In the genomic region with DNA sequence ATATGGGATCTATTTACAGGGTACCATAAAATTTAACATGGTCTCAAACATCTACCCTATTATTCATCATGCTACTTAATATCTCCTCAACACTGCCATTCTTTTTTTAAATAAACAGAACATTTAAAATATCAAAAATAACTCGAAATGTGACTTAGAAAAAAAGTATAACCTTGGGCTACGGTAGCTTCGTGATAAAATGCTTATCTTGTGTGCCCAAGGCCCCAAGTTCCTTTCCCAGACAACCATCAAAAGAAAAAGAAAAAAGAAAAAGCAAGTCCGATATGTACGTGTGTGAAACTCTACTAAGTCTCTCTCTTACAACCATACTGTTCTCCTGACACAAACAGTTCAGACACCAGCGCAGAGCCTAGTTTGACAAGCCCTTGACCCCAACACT, we compare ENCODE assay signal across 22 mouse cellular contexts.
DNase-seq lines count a peak whose midpoint lies in the region; ATAC-seq and TF ChIP-seq lines count a peak whose summit lies in the region.
"Had no signal": no experiment of that assay in that cellular context is flagged by ENCODE, and none has a peak within 500 bp of the region (broad histone marks: within the 10 kb centered on the region; RNA-seq: fewer than 3 reads in every experiment).

No protein-coding gene starts in this region.

- WGBS in liver, embryonic 12.5 days (ENCODE audit: insufficient replicate concordance): 40% methylated on average over 6 of the region's 6 CpGs
- WGBS in stomach, embryonic 15.5 days: 70% methylated on average over 6 of the region's 6 CpGs
- WGBS in stomach, postnatal 0 days: 62% methylated on average over 6 of the region's 6 CpGs

- TF ChIP-seq EP300 in stomach, postnatal 0 days (optimal IDR thresholded peaks at IDR 0.05): no peak
- peak; percentile 74 to 79 for TF ChIP-seq EP300 in MEL (IDR thresholded peaks at IDR 0.05; ENCODE audit: low read depth in 1 of 2, low read length in 2 of 2)

- H3K79me2 ChIP-seq in MEL (ENCODE audit: control insufficient read depth, insufficient read depth, low read length, poor library complexity): no peaks in the 10 kb centered on the region

- H3K36me3 ChIP-seq in liver, embryonic 12.5 days: no peaks in the 10 kb centered on the region
- H3K36me3 ChIP-seq in stomach, embryonic 15.5 days: no peaks in the 10 kb centered on the region
- H3K36me3 ChIP-seq in stomach, postnatal 0 days (ENCODE audit: control insufficient read depth, insufficient read depth, low read length): no peaks in the 10 kb centered on the region
- H3K36me3 ChIP-seq in MEL (ENCODE audit: control insufficient read depth in 1 of 2, insufficient read depth in 2 of 2, low read length in 2 of 2): peaks cover 0 to 19% of the 10 kb centered on the region in 2 experiments; a peak in 2 of 4 replicates
- H3K36me3 ChIP-seq: G1E had no signal

- no peaks in the 10 kb centered on the region for H3K9me3 ChIP-seq in liver, embryonic 12.5 days (replicated peaks)
- H3K9me3 ChIP-seq in stomach, embryonic 15.5 days: no peaks in the 10 kb centered on the region
- no peaks in the 10 kb centered on the region for H3K9me3 ChIP-seq in stomach, postnatal 0 days (ENCODE audit: control insufficient read depth, low read length)
- no peaks in the 10 kb centered on the region for H3K9me3 ChIP-seq in MEL (replicated peaks; ENCODE audit: insufficient read depth, low read length)
- H3K9me3 ChIP-seq: G1E had no signal

- TF ChIP-seq CTCF in stomach, postnatal 0 days (IDR thresholded peaks at IDR 0.05; ENCODE audit: low read depth): no peak
- TF ChIP-seq CTCF in MEL (IDR thresholded peaks at IDR 0.05 in 2 of 3, conservative IDR thresholded peaks at IDR 0.05 in 1 of 3; ENCODE audit: control insufficient read depth in 1 of 3, insufficient read depth in 1 of 3, low read depth in 2 of 3, low read length in 3 of 3, poor library complexity in 1 of 3, severe bottlenecking in 1 of 3): no peak

- H3K9ac ChIP-seq in liver, embryonic 12.5 days: no peak overlapping the region
- H3K9ac ChIP-seq in stomach, embryonic 15.5 days: no peak overlapping the region
- no peak overlapping the region for H3K9ac ChIP-seq in stomach, postnatal 0 days (ENCODE audit: low read length)
- H3K9ac ChIP-seq in MEL (ENCODE audit: control insufficient read depth, low read depth, low read length, poor library complexity, severe bottlenecking): peak overlapping the region; percentile 27

- no peak for ATAC-seq in liver, embryonic 12.5 days
- peak; percentile 39; the same call in 1 of the 2 replicates for ATAC-seq in stomach, embryonic 15.5 days (ENCODE audit: insufficient read depth, low FRiP score, low read depth)
- ATAC-seq in stomach, postnatal 0 days (ENCODE audit: low FRiP score, low TSS enrichment): no peak
- ATAC-seq: activated CD4-positive, CD25-positive, alpha-beta regulatory T cell, adult 4 months; CD4-positive, CD25-positive, alpha-beta regulatory T cell, adult 4 months; Patski had no signal

- TF ChIP-seq RAD21 in MEL (IDR thresholded peaks at IDR 0.05; ENCODE audit: low read depth, low read length): no peak

- no peak overlapping the region for H3K4me3 ChIP-seq in liver, embryonic 12.5 days
- no peak overlapping the region for H3K4me3 ChIP-seq in stomach, embryonic 15.5 days (replicated peaks)
- no peak overlapping the region for H3K4me3 ChIP-seq in stomach, postnatal 0 days (ENCODE audit: low read depth, low read length)
- H3K4me3 ChIP-seq in MEL (ENCODE audit: control insufficient read depth in 1 of 2, insufficient read depth in 1 of 2, low read depth in 2 of 2, low read length in 2 of 2): peak overlapping the region; percentile 11 to 33

- no peaks in the 10 kb centered on the region for H3K27me3 ChIP-seq in liver, embryonic 12.5 days (replicated peaks)
- no peaks in the 10 kb centered on the region for H3K27me3 ChIP-seq in stomach, embryonic 15.5 days (replicated peaks)
- no peaks in the 10 kb centered on the region for H3K27me3 ChIP-seq in stomach, postnatal 0 days (ENCODE audit: control insufficient read depth, insufficient read depth, low read length)
- no peaks in the 10 kb centered on the region for H3K27me3 ChIP-seq in MEL (ENCODE audit: control insufficient read depth in 1 of 2, insufficient read depth in 2 of 2, low read length in 2 of 2)
- H3K27me3 ChIP-seq: CH12.LX, Patski had no signal

- no peak overlapping the region for H3K27ac ChIP-seq in liver, embryonic 12.5 days
- no peak overlapping the region for H3K27ac ChIP-seq in stomach, embryonic 15.5 days
- H3K27ac ChIP-seq in stomach, postnatal 0 days (replicated peaks): no peak overlapping the region
- peak overlapping the region; percentile 33 for H3K27ac ChIP-seq in MEL (ENCODE audit: control insufficient read depth, low read depth, low read length)

- no peak for TF ChIP-seq POLR2A in MEL (IDR thresholded peaks at IDR 0.05; ENCODE audit: control insufficient read depth in 1 of 2, insufficient read depth in 1 of 2, low read depth in 1 of 2, low read length in 2 of 2, poor library complexity in 1 of 2)

- peak overlapping the region; percentile 4; the same call in 1 of the 2 replicates for H3K4me2 ChIP-seq in liver, embryonic 12.5 days
- no peak overlapping the region for H3K4me2 ChIP-seq in stomach, embryonic 15.5 days
- no peak overlapping the region for H3K4me2 ChIP-seq in stomach, postnatal 0 days (replicated peaks; ENCODE audit: low read depth)

- H3K4me1 ChIP-seq in liver, embryonic 12.5 days: peaks cover 8% of the 10 kb centered on the region; the same call in 1 of the 2 replicates
- no peaks in the 10 kb centered on the region for H3K4me1 ChIP-seq in stomach, embryonic 15.5 days
- no peaks in the 10 kb centered on the region for H3K4me1 ChIP-seq in stomach, postnatal 0 days (replicated peaks; ENCODE audit: control insufficient read depth, insufficient read depth)
- H3K4me1 ChIP-seq in MEL (ENCODE audit: control insufficient read depth in 1 of 2, insufficient read depth in 2 of 2, low read length in 2 of 2): peaks cover 7 to 10% of the 10 kb centered on the region in 2 experiments

- DNase-seq in liver (no peak), MEL (ENCODE audit: low read depth, low spot score) (peak; percentile 45)
- no peak for DNase-seq in stomach, postnatal 0 days (ENCODE audit: low spot score)
- DNase-seq in urinary bladder, postnatal 4 days (ENCODE audit: low spot score in 2 of 2): no peak
- DNase-seq: adrenal gland, adult 2 months; adrenal gland, adult 8-10 months; adrenal gland, postnatal 10 days; adrenal gland, postnatal 14 days; adrenal gland, postnatal 25 days; adrenal gland, postnatal 36 days; B cell, adult 2 months; cerebellum, adult 11 months; cerebellum, adult 11-12 months; cerebellum, adult 18-20 months; cerebellum, adult 2 months had no signal

TF ChIP-seq in MEL, 35 proteins besides CTCF, POLR2A, EP300 and RAD21 (continues in another document):
- no peak for TF ChIP-seq E2F4 (IDR thresholded peaks at IDR 0.05; ENCODE audit: borderline replicate concordance, low read depth, low read length)
- no peak for TF ChIP-seq NRF1 (IDR thresholded peaks at IDR 0.05; ENCODE audit: insufficient read depth, low read depth, low read length, poor library complexity, severe bottlenecking)
- TF ChIP-seq POLR2AphosphoS5 (IDR thresholded peaks at IDR 0.05; ENCODE audit: borderline replicate concordance, low read depth, low read length): no peak
- no peak for TF ChIP-seq HCFC1 (IDR thresholded peaks at IDR 0.05; ENCODE audit: low read depth, low read length)
- TF ChIP-seq USF2 (IDR thresholded peaks at IDR 0.05; ENCODE audit: borderline replicate concordance in 1 of 2, insufficient read depth in 1 of 2, low read depth in 1 of 2, low read length in 2 of 2): no peak
- TF ChIP-seq CHD1 (IDR thresholded peaks at IDR 0.05; ENCODE audit: low read depth, low read length): no peak
- TF ChIP-seq MYB (IDR thresholded peaks at IDR 0.05; ENCODE audit: low read depth, low read length): no peak
- no peak for TF ChIP-seq MAX (IDR thresholded peaks at IDR 0.05; ENCODE audit: low read length)
- no peak for TF ChIP-seq TAL1 (IDR thresholded peaks at IDR 0.05; ENCODE audit: low read length)
- TF ChIP-seq ETS1 (IDR thresholded peaks at IDR 0.05; ENCODE audit: low read depth, low read length): 0 out of 2 replicates have a peak, but pooled peaks have one; percentile 48
- TF ChIP-seq ZC3H11A (IDR thresholded peaks at IDR 0.05; ENCODE audit: low read depth, low read length): no peak
- TF ChIP-seq TBP (IDR thresholded peaks at IDR 0.05; ENCODE audit: low read depth, low read length): no peak
- TF ChIP-seq MXI1 (IDR thresholded peaks at IDR 0.05; ENCODE audit: low read depth, low read length): no peak
- TF ChIP-seq BHLHE40 (IDR thresholded peaks at IDR 0.05; ENCODE audit: borderline replicate concordance, low read depth, low read length): peak; percentile 45; the same call in 1 of the 2 replicates
- no peak for TF ChIP-seq USF1 (IDR thresholded peaks at IDR 0.05; ENCODE audit: low read depth, low read length)
- TF ChIP-seq ZKSCAN1 (IDR thresholded peaks at IDR 0.05; ENCODE audit: low read depth, low read length): no peak
- TF ChIP-seq TCF12 (IDR thresholded peaks at IDR 0.05; ENCODE audit: low read depth, low read length): peak; percentile 76
- TF ChIP-seq NELFE (IDR thresholded peaks at IDR 0.05; ENCODE audit: low read depth, low read length): no peak
- TF ChIP-seq SMC3 (IDR thresholded peaks at IDR 0.05; ENCODE audit: low read depth, low read length): no peak
- no peak for TF ChIP-seq CHD2 (IDR thresholded peaks at IDR 0.05; ENCODE audit: low read length)
- no peak for TF ChIP-seq JUND (IDR thresholded peaks at IDR 0.05; ENCODE audit: low read depth, low read length)
- TF ChIP-seq ZNF384 (IDR thresholded peaks at IDR 0.05; ENCODE audit: low read depth, low read length): peak; percentile 90
- TF ChIP-seq KAT2A (conservative IDR thresholded peaks at IDR 0.05; ENCODE audit: low read depth, low read length): no peak
- TF ChIP-seq MAFK (IDR thresholded peaks at IDR 0.05; ENCODE audit: borderline replicate concordance, low read depth, low read length): no peak
- no peak for TF ChIP-seq SIN3A (IDR thresholded peaks at IDR 0.05; ENCODE audit: low read length)
- TF ChIP-seq MYC (IDR thresholded peaks at IDR 0.05; ENCODE audit: low read depth, low read length): no peak
- TF ChIP-seq POLR2AphosphoS2 (IDR thresholded peaks at IDR 0.05; ENCODE audit: low read length): no peak
- peak; percentile 88 for TF ChIP-seq GATA1 (IDR thresholded peaks at IDR 0.05; ENCODE audit: low read depth, low read length)
- no peak for TF ChIP-seq MEF2A (IDR thresholded peaks at IDR 0.05; ENCODE audit: extremely low read depth, insufficient replicate concordance, low read depth, low read length, poor library complexity, severe bottlenecking)
- no peak for TF ChIP-seq ELF1 (IDR thresholded peaks at IDR 0.05; ENCODE audit: low read depth, low read length)
- TF ChIP-seq RCOR1 (IDR thresholded peaks at IDR 0.05; ENCODE audit: low read depth, low read length): 0 out of 2 replicates have a peak, but pooled peaks have one; percentile 48
- TF ChIP-seq GABPA (IDR thresholded peaks at IDR 0.05; ENCODE audit: low read depth, low read length): no peak

Comparison
In these comparisons a context has a peak if more than half of its experiments do, and no peak if none do; other contexts are left out.
1. H3K4me3 ChIP-seq: peak in MEL (2 of 2); none in liver, embryonic 12.5 days (single experiment), stomach, embryonic 15.5 days (single experiment) and stomach, postnatal 0 days (single experiment).